ENCODE assay signal across 13 mouse cellular contexts in genomic region chr2:83126340-83126739, GRCm38 (mm10).
"Had no signal": no experiment of that assay in that cellular context is flagged by ENCODE, and none has a peak within 500 bp of the region (broad histone marks: within the 10 kb centered on the region; RNA-seq: fewer than 3 reads in every experiment).

No protein-coding gene starts in this region.

- H3K27ac ChIP-seq: kidney, embryonic 15.5 days; liver, embryonic 13.5 days; macrophage; midbrain, embryonic 15.5 days; neural tube, embryonic 12.5 days had no signal

- H3K4me3 ChIP-seq: kidney, embryonic 15.5 days; liver, embryonic 13.5 days; megakaryocyte, embryonic 14.5 days; midbrain, embryonic 15.5 days; neural tube, embryonic 12.5 days had no signal

- DNase-seq: kidney, adult 2 months; kidney, postnatal 14 days; liver; liver, embryonic 13.5 days; liver, postnatal 0 days; thymus, adult 2 months; thymus, postnatal 25 days had no signal

- H3K9ac ChIP-seq: kidney, embryonic 15.5 days; liver, embryonic 13.5 days; liver, postnatal 0 days; midbrain, embryonic 15.5 days; neural tube, embryonic 12.5 days had no signal

- H3K27me3 ChIP-seq: kidney, embryonic 15.5 days; liver, embryonic 13.5 days; megakaryocyte, embryonic 14.5 days; midbrain, embryonic 15.5 days; neural tube, embryonic 12.5 days had no signal

- H3K4me2 ChIP-seq: kidney, embryonic 15.5 days; liver, embryonic 13.5 days; midbrain, embryonic 11.5 days; midbrain, embryonic 15.5 days; neural tube, embryonic 12.5 days had no signal

- H3K36me3 ChIP-seq: kidney, embryonic 15.5 days; liver, embryonic 13.5 days; midbrain, embryonic 15.5 days; neural tube, embryonic 12.5 days had no signal

- ATAC-seq: liver, postnatal 0 days; midbrain, embryonic 15.5 days had no signal

- H3K9me3 ChIP-seq: kidney, embryonic 15.5 days; liver, embryonic 13.5 days; midbrain, embryonic 15.5 days; neural tube, embryonic 12.5 days had no signal

- H3K4me1 ChIP-seq: kidney, embryonic 15.5 days; liver, embryonic 13.5 days; megakaryocyte, embryonic 14.5 days had no signal
